Mouse (Mus musculus): Measurements from ENCODE around the gene Tra2a. TPM values are rescaled to one million over a fixed set of nuclear protein-coding genes. Genes with fewer than 3 reads are reported as not detected.
A peak's percentile ranks its signal among the peaks of the same experiment; 100 is the strongest.
"Not testable (repeated sequence)": the region's sequence is repeated elsewhere in the genome, so short reads cannot be mapped to it uniquely, and the experiment has no call there.

The Tra2a gene
- total RNA-seq (2021) = 10 to 100 TPM; 30.9 to 42.3 TPM
- long read RNA-seq, experiment 1, partial matches to known transcripts = 1 of 2 reads
- long read RNA-seq, experiment 1, other reads (novel, unspliced or antisense) = 0 of 2 reads
- long read RNA-seq, experiment 2 = 0 reads

GRCm38 (mm10) chr6:49263847-49264243 is at the start of gene Tra2a:
Gene Tra2a (minus strand): TSS chr6:49264033.
- intact Hi-C loops (cut with DNase I) = loop anchor here (5.0 kb wide), 1 partner anchor 37 kb away; no protein-coding TSS in a partner anchor
- DNase-seq = peak; percentile 98

GRCm38 (mm10) chr6:49298286-49298685 is 34.5 kb upstream of the Tra2a start:
- intact Hi-C loops (cut with DNase I) = no loop called here
- DNase-seq = no peak

- peak; percentile 32 to 62 for DNase-seq
- intact Hi-C loops (cut with DNase I) = no loop called here
These were observed 18.3 kb upstream of the Tra2a start for GRCm38 (mm10) chr6:49282122-49282521.

- intact Hi-C loops (cut with DNase I) = no loop called here
- no peak for DNase-seq
These were observed 17.1 kb upstream of the Tra2a start for GRCm38 (mm10) chr6:49280942-49281341.

- intact Hi-C loops (cut with DNase I) = no loop called here
- DNase-seq = no peak
These were observed 11.5 kb upstream of the Tra2a start for GRCm38 (mm10) chr6:49275296-49275695.

- intact Hi-C loops (cut with DNase I) = no loop called here
- no peak for DNase-seq
These were observed 10.7 kb upstream of the Tra2a start for GRCm38 (mm10) chr6:49274416-49275091.

- intact Hi-C loops (cut with DNase I) = no loop called here
- no peak for DNase-seq
These were observed 10.1 kb upstream of the Tra2a start for GRCm38 (mm10) chr6:49273934-49274333.

- intact Hi-C loops (cut with DNase I) = no loop called here
These were observed 9.0 kb upstream of the Tra2a start for GRCm38 (mm10) chr6:49272863-49273262.

GRCm38 (mm10) chr6:49271815-49272214 is 8.0 kb upstream of the Tra2a start:
- intact Hi-C loops (cut with DNase I) = no loop called here

More at GRCm38 (mm10) chr6:49272863-49273262, 9.0 kb upstream of the Tra2a start:
- no peak for DNase-seq

GRCm38 (mm10) chr6:49269923-49270322 is 6.1 kb upstream of the Tra2a start:
- intact Hi-C loops (cut with DNase I) = loop anchor here (1.0 to 2.0 kb wide), 3 partner anchors 49 to 128 kb away; partner anchors contain the start of gene Ccdc126
- DNase-seq = no peak

More at GRCm38 (mm10) chr6:49271815-49272214, 8.0 kb upstream of the Tra2a start:
- no peak for DNase-seq

GRCm38 (mm10) chr6:49269200-49269599 is 5.4 kb upstream of the Tra2a start:
- peak; percentile 83 to 89 for DNase-seq
- intact Hi-C loops (cut with DNase I) = loop anchor here (1.0 to 2.0 kb wide), 3 partner anchors 50 to 129 kb away; partner anchors contain the start of gene Ccdc126

- no peak for DNase-seq
- intact Hi-C loops (cut with DNase I) = loop anchor here (2.0 kb wide), 2 partner anchors 51 to 93 kb away; partner anchors contain the start of gene Ccdc126
These were observed 3.9 kb upstream of the Tra2a start for GRCm38 (mm10) chr6:49267686-49268085.

- DNase-seq; intact Hi-C loops (cut with DNase I): not testable (repeated sequence)
These were observed 1.4 kb upstream of the Tra2a start for GRCm38 (mm10) chr6:49265207-49265606.

GRCm38 (mm10) chr6:49264446-49264845 is 613 bp upstream of the Tra2a start:
- not testable (repeated sequence) for DNase-seq
- intact Hi-C loops (cut with DNase I) = loop anchor here (5.0 kb wide), 1 partner anchor 37 kb away; no protein-coding TSS in a partner anchor

- intact Hi-C loops (cut with DNase I) = loop anchor here (5.0 kb wide), 1 partner anchor 36 kb away; no protein-coding TSS in a partner anchor
- peak; percentile 51 to 53 for DNase-seq
These were observed 569 bp downstream of the Tra2a start for GRCm38 (mm10) chr6:49263081-49263846.

- DNase-seq = peak in 1 of 2 experiments; percentile 17
- intact Hi-C loops (cut with DNase I) = loop anchor here (5.0 kb wide), 1 partner anchor 35 kb away; no protein-coding TSS in a partner anchor
These were observed 1.4 kb downstream of the Tra2a start for GRCm38 (mm10) chr6:49262421-49262820.

- intact Hi-C loops (cut with DNase I) = loop anchor here (5.0 kb wide), 1 partner anchor 32 kb away; no protein-coding TSS in a partner anchor
- no peak for DNase-seq
These were observed 4.1 kb downstream of the Tra2a start for GRCm38 (mm10) chr6:49259711-49260110.

- intact Hi-C loops (cut with DNase I) = no loop called here
- DNase-seq = no peak
These were observed 6.0 kb downstream of the Tra2a start for GRCm38 (mm10) chr6:49257880-49258279.

GRCm38 (mm10) chr6:49252207-49252606 is 11.6 kb downstream of the Tra2a start:
- intact Hi-C loops (cut with DNase I) = no loop called here
- no peak for DNase-seq

GRCm38 (mm10) chr6:49251199-49251598 is 12.6 kb downstream of the Tra2a start:
- intact Hi-C loops (cut with DNase I) = no loop called here
- no peak for DNase-seq

- intact Hi-C loops (cut with DNase I) = no loop called here
- no peak for DNase-seq
These were observed 16.6 kb downstream of the Tra2a start for GRCm38 (mm10) chr6:49247246-49247645.
